8 mouse cellular contexts compared by ENCODE assay signal in genomic region chr4:45106409-45106808, GRCm38 (mm10). TPM values are rescaled to one million over a fixed set of nuclear protein-coding genes. Genes with fewer than 3 reads are reported as not detected.
DNase-seq lines count a peak whose midpoint lies in the region; ATAC-seq lines count a peak whose summit lies in the region.

No protein-coding gene starts in this region.

- 63% methylated on average over 5 of the region's 5 CpGs for WGBS in embryonic facial prominence, embryonic 12.5 days
- WGBS in limb, embryonic 10.5 days, result 73% methylated on average over 5 of the region's 5 CpGs
- 66% methylated on average over 5 of the region's 5 CpGs for WGBS in stomach, embryonic 14.5 days

- H3K9ac ChIP-seq in embryonic facial prominence, embryonic 12.5 days, result no peak overlapping the region
- no peak overlapping the region for H3K9ac ChIP-seq in stomach, embryonic 14.5 days (replicated peaks; ENCODE audit: low read depth, low read length)

- ATAC-seq in megakaryocyte, adult 5-6 weeks (ENCODE audit: poor library complexity, severe bottlenecking), result no peak
- ATAC-seq in embryonic facial prominence, embryonic 12.5 days (ENCODE audit: insufficient number of reproducible peaks, insufficient read depth, low FRiP score, low TSS enrichment), result no peak
- ATAC-seq in stomach, embryonic 14.5 days (ENCODE audit: insufficient number of reproducible peaks, insufficient read depth, low FRiP score, low read depth), result no peak
- no peak for ATAC-seq in cerebellum, adult (ENCODE audit: insufficient number of reproducible peaks, low FRiP score, low TSS enrichment)

- peak overlapping the region; percentile 97 for H3K4me3 ChIP-seq in megakaryocyte, embryonic 14.5 days (replicated peaks)
- no peak overlapping the region for H3K4me3 ChIP-seq in embryonic facial prominence, embryonic 12.5 days
- H3K4me3 ChIP-seq in limb, embryonic 10.5 days, result peak overlapping the region; percentile 99
- H3K4me3 ChIP-seq in stomach, embryonic 14.5 days (ENCODE audit: low read depth, low read length), result peak overlapping the region; percentile 79; the same call in 1 of the 2 replicates

- no peak for DNase-seq in limb, embryonic 10.5 days (ENCODE audit: low spot score)
- DNase-seq in natural killer cell, adult 2 months (ENCODE audit: low spot score in 2 of 2), result no peak
- no peak for DNase-seq in adrenal gland, adult 2 months

- H3K4me1 ChIP-seq in megakaryocyte, embryonic 14.5 days, result peaks cover 31% of the 10 kb centered on the region
- peaks cover 10% of the 10 kb centered on the region for H3K4me1 ChIP-seq in embryonic facial prominence, embryonic 12.5 days
- peaks cover 13% of the 10 kb centered on the region for H3K4me1 ChIP-seq in limb, embryonic 10.5 days
- 0 out of 2 replicates have a peak, but pooled peaks cover 5% of the 10 kb centered on the region for H3K4me1 ChIP-seq in stomach, embryonic 14.5 days (ENCODE audit: control insufficient read depth, insufficient read depth, low read length)

- no peaks in the 10 kb centered on the region for H3K9me3 ChIP-seq in megakaryocyte, embryonic 14.5 days
- no peaks in the 10 kb centered on the region for H3K9me3 ChIP-seq in embryonic facial prominence, embryonic 12.5 days
- H3K9me3 ChIP-seq in limb, embryonic 10.5 days (replicated peaks), result no peaks in the 10 kb centered on the region
- H3K9me3 ChIP-seq in stomach, embryonic 14.5 days (ENCODE audit: control insufficient read depth, low read depth, low read length), result no peaks in the 10 kb centered on the region

- H3K4me2 ChIP-seq in embryonic facial prominence, embryonic 12.5 days (replicated peaks), result peak overlapping the region; percentile 88
- H3K4me2 ChIP-seq in stomach, embryonic 14.5 days (replicated peaks; ENCODE audit: low read depth, low read length), result peak overlapping the region; percentile 58; the same call in 1 of the 2 replicates

- peaks cover 44% of the 10 kb centered on the region for H3K36me3 ChIP-seq in megakaryocyte, embryonic 14.5 days (replicated peaks; ENCODE audit: low read length)
- peaks cover 22% of the 10 kb centered on the region for H3K36me3 ChIP-seq in embryonic facial prominence, embryonic 12.5 days
- H3K36me3 ChIP-seq in limb, embryonic 10.5 days, result peaks cover 43% of the 10 kb centered on the region
- H3K36me3 ChIP-seq in stomach, embryonic 14.5 days (ENCODE audit: control insufficient read depth, insufficient read depth, low read length), result peaks cover 8% of the 10 kb centered on the region

- H3K27ac ChIP-seq in embryonic facial prominence, embryonic 12.5 days, result no peak overlapping the region
- no peak overlapping the region for H3K27ac ChIP-seq in limb, embryonic 10.5 days
- no peak overlapping the region for H3K27ac ChIP-seq in stomach, embryonic 14.5 days (ENCODE audit: low read length)

- no peaks in the 10 kb centered on the region for H3K27me3 ChIP-seq in megakaryocyte, embryonic 14.5 days (replicated peaks)
- H3K27me3 ChIP-seq in embryonic facial prominence, embryonic 12.5 days, result no peaks in the 10 kb centered on the region
- H3K27me3 ChIP-seq in limb, embryonic 10.5 days (ENCODE audit: low read depth, poor library complexity, severe bottlenecking), result no peaks in the 10 kb centered on the region
- no peaks in the 10 kb centered on the region for H3K27me3 ChIP-seq in stomach, embryonic 14.5 days (ENCODE audit: control insufficient read depth, insufficient read depth, low read length)

RNA-seq across cellular contexts. Expression of gene Tomm5, which starts 1.5 kb away (rescaled TPM):
- polyA plus RNA-seq in megakaryocyte, embryonic 14.5 days (2012; ENCODE audit: insufficient read depth, low replicate concordance), result 18.7 and 112 TPM in 2 replicates
- 97.0 and 98.6 TPM in 2 replicates for total RNA-seq in megakaryocyte, adult 5-6 weeks (2015)
- total RNA-seq in megakaryocyte, adult 5-6 weeks (2017), result 94.3 and 112 TPM in 2 replicates
- 195 and 207 TPM in 2 replicates for polyA plus RNA-seq in embryonic facial prominence, embryonic 12.5 days (2016; fragmentation: Nextera tagmentation; extraction: Ambion mirVana)
- polyA plus RNA-seq in limb, embryonic 10.5 days (2016; fragmentation: Nextera tagmentation; extraction: Ambion mirVana), result 210 and 265 TPM in 2 replicates
- polyA plus RNA-seq in stomach, embryonic 14.5 days (2014; fragmentation: Nextera tagmentation; extraction: Ambion mirVana), result 240 and 242 TPM in 2 replicates
- 100 to 1,000 TPM in 1 of 2 experiments, 10 to 100 TPM in 1; 77.9 to 111 TPM for total RNA-seq in adrenal gland, adult 2 months (2021)
- polyA plus RNA-seq in adrenal gland, adult 2 months (2012; rRNA removed), result 46.0 and 52.3 TPM in 2 replicates

RNA-seq across cellular contexts. Expression of gene Fbxo10, which starts 22.0 kb away (rescaled TPM):
- 0.29 and 1.4 TPM in 2 replicates for polyA plus RNA-seq in megakaryocyte, embryonic 14.5 days (2012; ENCODE audit: insufficient read depth, low replicate concordance)
- 3.4 and 4.4 TPM in 2 replicates for total RNA-seq in megakaryocyte, adult 5-6 weeks (2015)
- 4.5 and 5.4 TPM in 2 replicates for total RNA-seq in megakaryocyte, adult 5-6 weeks (2017)
- 18.5 and 20.4 TPM in 2 replicates for polyA plus RNA-seq in embryonic facial prominence, embryonic 12.5 days (2016; fragmentation: Nextera tagmentation; extraction: Ambion mirVana)
- 13.7 and 17.9 TPM in 2 replicates for polyA plus RNA-seq in limb, embryonic 10.5 days (2016; fragmentation: Nextera tagmentation; extraction: Ambion mirVana)
- 10.1 and 11.4 TPM in 2 replicates for polyA plus RNA-seq in stomach, embryonic 14.5 days (2014; fragmentation: Nextera tagmentation; extraction: Ambion mirVana)
- total RNA-seq in adrenal gland, adult 2 months (2021), result 10 to 100 TPM in 1 of 2 experiments, 1 to 10 TPM in 1; 6.7 to 12.0 TPM
- polyA plus RNA-seq in adrenal gland, adult 2 months (2012; rRNA removed), result 15.0 and 16.0 TPM in 2 replicates
